Mouse (Mus musculus) cortical plate, adult 2 months (tissue): ENCODE measurements around the gene Rasgef1a. TPM values are rescaled to one million over a fixed set of nuclear protein-coding genes. Genes with fewer than 3 reads are reported as not detected.

ENCODE experiments used
- H3K27ac ChIP-seq: fragments of 200-500 bp; 2 replicates; pipeline ENCODE4 v1.5.1; 2012; ENCODE audit warnings: low read length, control low read depth, inconsistent platforms; ENCODE audit not compliant: insufficient read depth
- H3K4me1 ChIP-seq: fragments of 200-500 bp; 2 replicates; pipeline ENCODE4 v1.6.1; 2011; ENCODE audit warnings: low read length; ENCODE audit not compliant: control insufficient read depth, insufficient read depth
- H3K4me3 ChIP-seq: fragments of 200-500 bp; 2 replicates; pipeline ENCODE4 v1.5.1; 2011; ENCODE audit warnings: mild to moderate bottlenecking, low read length, control low read depth; ENCODE audit not compliant: insufficient read depth
- CTCF ChIP-seq: fragments of 200-500 bp; IDR thresholded peaks from 2 replicates; pipeline ENCODE4 v1.5.1; 2011; ENCODE audit warnings: mild to moderate bottlenecking, control low read depth, low read length; ENCODE audit not compliant: insufficient read depth; ENCODE audit errors: extremely low read depth
- POLR2A ChIP-seq: fragments of 200-500 bp; IDR thresholded peaks from 2 replicates; pipeline ENCODE4 v1.6.1; 2011; ENCODE audit warnings: mild to moderate bottlenecking, low read length, control low read depth; ENCODE audit not compliant: insufficient read depth; ENCODE audit errors: extremely low read depth
- polyA plus RNA-seq: library from polyadenylated mRNA; depleted of rRNA; stranded (reverse); fragments of >200 nt; gene quantifications from 2 replicates; pipeline ENCODE4 v1.2.3, GENCODE M21; 2012

The Rasgef1a gene
- polyA plus RNA-seq, 1 experiment, result 160 TPM

DNA sequence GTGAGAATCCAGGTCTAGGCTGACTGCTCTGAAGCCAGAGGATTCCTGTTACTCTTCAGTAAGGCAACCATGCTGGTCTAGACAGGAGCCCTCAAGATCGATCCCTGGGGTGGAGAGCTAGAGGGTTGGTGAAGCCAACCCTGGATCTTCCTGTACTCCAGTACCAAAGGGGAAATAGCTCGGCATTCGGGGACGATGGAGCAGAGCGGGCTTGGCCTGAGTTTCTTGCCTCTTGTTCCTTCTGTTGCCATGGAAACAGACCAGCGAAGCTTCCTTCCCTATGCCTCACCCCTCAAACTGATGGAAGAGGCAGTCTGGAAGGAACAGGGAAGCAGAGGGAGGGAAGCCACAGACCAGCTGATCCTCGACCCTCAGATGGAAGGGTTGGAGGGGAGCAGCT lies 8.3 kb downstream of the Rasgef1a start:
- no peak overlapping the region for H3K4me3 ChIP-seq
- peak overlapping the region; percentile 45 for H3K27ac ChIP-seq
- H3K4me1 ChIP-seq, result peaks cover 29% of the 10 kb centered on the region
- TF ChIP-seq POLR2A, result no peak
- no peak for TF ChIP-seq CTCF

DNA sequence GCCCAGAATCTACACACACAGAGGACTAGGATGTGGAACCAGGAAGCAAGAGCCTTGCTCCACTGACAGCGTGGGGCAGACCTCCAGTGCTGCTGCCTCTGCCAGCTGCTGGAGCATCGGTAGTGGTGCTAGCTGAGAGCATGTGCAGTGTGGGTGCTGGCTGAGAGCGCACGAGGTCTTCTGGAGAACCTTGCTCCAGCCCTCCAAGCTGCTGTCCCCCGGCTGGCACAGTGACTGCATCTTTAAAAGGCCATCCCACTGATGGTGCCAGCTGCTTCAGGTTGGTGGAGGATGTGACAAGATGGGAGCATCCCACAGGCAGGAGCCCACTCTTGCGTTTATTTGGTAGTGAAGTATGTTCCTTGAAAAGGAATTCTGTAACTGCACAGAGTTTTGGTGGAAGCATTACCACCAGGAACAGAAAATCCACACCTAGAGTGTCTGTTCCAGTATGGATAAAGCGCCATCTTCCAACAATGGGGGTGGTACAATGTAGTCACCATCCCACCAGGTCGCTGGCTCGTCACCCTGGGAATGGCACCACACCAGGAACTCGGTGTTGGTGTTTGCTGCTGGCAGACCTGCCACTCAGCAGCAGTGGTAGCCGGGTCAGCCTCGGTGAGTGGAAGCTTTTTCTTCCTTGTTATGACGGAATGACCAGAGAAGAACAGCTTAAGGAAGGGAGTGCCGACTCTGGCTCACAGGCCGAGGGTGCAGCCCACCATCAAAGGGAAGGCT lies 11.8 kb downstream of the Rasgef1a start:
- no peak overlapping the region for H3K4me3 ChIP-seq
- no peak for TF ChIP-seq POLR2A
- no peak for TF ChIP-seq CTCF
- H3K4me1 ChIP-seq, result peaks cover 14% of the 10 kb centered on the region
- peak overlapping the region; percentile 44; the same call in 1 of the 2 replicates for H3K27ac ChIP-seq

DNA sequence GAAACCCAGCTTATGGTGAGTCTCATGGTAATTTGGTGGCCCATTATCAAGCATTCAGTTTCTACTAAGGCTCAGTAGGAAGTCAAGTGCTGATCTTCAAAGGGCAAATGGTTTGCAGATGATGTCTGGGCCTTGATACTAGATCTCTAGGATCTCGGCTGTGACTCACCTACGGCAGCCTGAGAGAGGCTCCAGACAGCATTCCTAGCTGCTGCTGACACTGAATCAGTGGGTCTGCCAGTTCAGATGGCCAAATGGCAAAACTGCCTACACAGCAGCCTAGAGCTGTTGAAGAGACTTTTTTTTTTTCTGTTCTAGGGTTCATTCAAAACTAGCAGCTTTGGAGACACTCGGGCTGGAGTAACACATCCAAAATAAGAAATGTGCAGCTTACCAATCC lies 15.8 kb downstream of the Rasgef1a start:
- no peak for TF ChIP-seq POLR2A
- no peak for TF ChIP-seq CTCF
- H3K4me1 ChIP-seq, result peaks cover 6% of the 10 kb centered on the region
- no peak overlapping the region for H3K27ac ChIP-seq
- H3K4me3 ChIP-seq, result no peak overlapping the region

DNA sequence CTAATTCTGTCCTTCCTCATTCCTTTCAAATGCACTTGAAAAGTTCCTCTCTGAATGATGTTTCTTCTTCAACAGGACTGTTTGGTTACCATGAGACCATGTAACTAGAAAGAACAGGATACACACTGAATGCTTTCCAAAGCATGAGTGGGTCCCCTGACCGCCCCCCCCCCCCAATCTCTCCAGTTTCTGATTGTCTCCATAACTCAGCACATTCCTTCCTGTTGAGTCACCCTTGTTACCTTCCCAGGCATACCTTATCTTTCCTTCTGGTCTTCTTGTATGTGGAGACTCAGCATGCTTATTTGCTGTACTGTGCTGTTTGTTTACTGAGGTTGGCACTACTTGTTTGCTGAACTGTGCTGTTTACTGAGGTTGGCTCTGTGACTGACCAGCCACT lies 20.2 kb downstream of the Rasgef1a start:
- peaks cover 5% of the 10 kb centered on the region for H3K4me1 ChIP-seq
- no peak overlapping the region for H3K4me3 ChIP-seq
- TF ChIP-seq CTCF, result no peak
- TF ChIP-seq POLR2A, result no peak
- H3K27ac ChIP-seq, result no peak overlapping the region

DNA sequence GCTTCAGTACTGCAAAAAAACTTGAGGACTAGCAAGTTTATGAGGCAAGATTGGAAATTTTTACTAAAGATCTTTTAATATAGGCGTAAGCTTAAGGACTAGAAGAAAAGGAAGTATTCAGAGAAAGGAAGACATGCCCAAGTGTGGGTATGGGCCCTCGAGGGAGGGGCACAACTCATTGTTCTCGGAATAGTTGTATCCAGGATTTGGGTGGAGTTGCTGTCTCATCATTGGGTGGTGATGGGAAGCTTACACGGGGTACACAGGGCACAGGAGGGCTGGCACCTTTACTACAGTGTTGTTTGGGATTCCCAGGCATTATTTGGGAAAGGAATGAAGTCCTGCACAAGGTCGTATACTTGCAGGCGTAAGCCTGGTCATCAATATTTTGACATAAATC lies 24.4 kb downstream of the Rasgef1a start:
- H3K4me1 ChIP-seq, result 0 out of 2 replicates have a peak, but pooled peaks cover 3% of the 10 kb centered on the region
- no peak overlapping the region for H3K4me3 ChIP-seq
- H3K27ac ChIP-seq, result no peak overlapping the region
- no peak for TF ChIP-seq CTCF
- TF ChIP-seq POLR2A, result no peak

DNA sequence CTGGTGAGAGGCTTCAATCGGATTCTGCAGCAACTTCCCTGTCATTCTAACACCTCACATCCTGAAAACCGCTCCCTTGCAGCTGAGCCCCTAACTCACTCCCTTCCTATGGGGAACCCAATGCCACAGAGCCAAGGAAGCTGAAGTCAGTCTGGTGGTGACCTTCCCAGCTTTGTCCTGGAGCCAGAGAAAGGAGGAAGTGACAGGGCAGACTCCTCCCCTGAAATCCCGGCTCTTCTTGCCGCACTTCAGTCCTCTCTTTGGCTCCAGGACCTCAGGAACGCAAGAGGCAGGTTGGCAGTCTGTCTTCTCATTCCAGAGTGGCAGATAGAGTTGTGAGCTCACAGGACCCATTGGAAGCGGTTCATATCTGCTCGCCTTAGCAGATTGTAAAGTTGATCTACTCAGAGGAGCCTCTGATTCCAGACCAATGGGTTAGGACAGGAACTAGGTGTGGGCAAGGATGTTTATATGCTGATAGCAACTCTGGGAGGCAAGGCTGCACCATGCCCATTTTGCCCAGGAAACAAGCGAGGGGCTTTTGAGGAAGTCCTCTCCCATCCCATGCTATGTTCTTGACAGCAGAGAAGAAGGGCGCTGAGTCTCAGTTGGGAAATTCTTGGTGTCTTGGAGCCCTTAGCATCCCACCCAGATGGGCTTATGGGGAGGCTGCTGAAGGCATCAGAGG lies 25.0 kb downstream of the Rasgef1a start:
- H3K4me3 ChIP-seq, result no peak overlapping the region
- H3K27ac ChIP-seq, result no peak overlapping the region
- TF ChIP-seq POLR2A (no peak), CTCF (no peak)
- H3K4me1 ChIP-seq, result 0 out of 2 replicates have a peak, but pooled peaks cover 4% of the 10 kb centered on the region

DNA sequence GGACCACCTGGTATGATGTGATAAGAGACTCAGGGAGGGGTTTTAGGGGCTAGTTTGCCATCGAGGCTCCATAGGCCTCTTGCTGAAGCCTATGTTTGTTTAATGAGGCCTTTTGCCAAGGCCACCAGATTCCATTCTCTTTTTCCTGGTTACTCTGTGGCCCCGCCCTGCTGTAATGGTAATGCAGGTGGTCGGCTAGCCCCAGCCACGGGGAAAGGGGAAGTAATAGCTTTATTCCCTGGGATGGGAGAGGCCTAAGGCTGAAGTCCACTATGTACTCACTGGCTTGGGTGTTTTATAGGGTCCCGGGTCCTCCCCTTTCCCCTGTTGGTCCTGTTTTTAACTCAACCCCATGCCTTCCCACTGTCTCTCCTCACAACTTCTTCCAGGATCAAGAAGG lies 25.6 kb downstream of the Rasgef1a start:
- TF ChIP-seq POLR2A, result no peak
- TF ChIP-seq CTCF, result no peak
- Histone ChIP-seq H3K27ac (no peak overlapping the region), H3K4me1 (0 out of 2 replicates have a peak, but pooled peaks cover 4% of the 10 kb centered on the region), H3K4me3 (no peak overlapping the region)

DNA sequence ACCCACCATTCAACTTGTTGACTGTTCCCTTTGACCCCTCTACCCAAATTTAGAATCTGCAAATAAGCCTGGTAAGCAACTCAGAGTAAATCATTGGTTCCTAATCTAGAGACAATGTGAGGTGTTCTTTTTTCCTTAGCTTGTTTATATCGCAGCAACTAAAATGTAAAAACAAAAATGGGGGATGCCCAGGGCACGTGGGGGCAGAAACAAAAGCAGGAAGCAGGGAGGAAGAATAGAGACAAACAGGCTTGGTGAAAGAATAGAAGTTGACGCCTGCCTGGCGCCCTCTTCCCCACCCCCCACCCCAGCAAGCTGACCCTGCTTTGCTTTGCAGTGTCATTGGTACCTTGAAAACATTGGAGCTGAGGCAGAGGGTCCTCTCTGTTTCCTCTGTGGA lies 33.9 kb downstream of the Rasgef1a start:
- TF ChIP-seq POLR2A (no peak), CTCF (no peak)
- no peak overlapping the region for H3K4me3 ChIP-seq
- H3K27ac ChIP-seq, result peak overlapping the region; percentile 70
- peaks cover 24% of the 10 kb centered on the region for H3K4me1 ChIP-seq

DNA sequence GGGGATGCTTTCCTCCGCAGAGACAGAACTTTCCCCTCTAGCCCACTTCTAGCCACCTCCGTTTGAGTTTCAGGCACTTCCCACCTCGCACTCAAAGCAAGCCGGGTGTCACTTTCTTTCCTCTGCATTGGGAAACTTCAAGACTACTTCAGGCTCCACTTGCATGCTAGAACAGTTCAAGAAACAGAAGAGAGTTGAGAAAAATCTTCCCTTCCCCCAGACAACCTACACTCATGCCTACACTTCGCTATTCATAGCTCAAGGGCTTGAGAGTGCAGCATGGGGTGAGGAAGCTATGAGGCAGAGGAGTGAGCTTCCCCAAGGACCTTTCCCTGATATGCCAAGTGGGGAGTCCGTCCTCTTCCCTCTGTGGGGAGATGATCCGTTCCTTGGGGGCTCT lies 34.7 kb downstream of the Rasgef1a start:
- no peak overlapping the region for H3K27ac ChIP-seq
- TF ChIP-seq POLR2A, result no peak
- no peak for TF ChIP-seq CTCF

DNA sequence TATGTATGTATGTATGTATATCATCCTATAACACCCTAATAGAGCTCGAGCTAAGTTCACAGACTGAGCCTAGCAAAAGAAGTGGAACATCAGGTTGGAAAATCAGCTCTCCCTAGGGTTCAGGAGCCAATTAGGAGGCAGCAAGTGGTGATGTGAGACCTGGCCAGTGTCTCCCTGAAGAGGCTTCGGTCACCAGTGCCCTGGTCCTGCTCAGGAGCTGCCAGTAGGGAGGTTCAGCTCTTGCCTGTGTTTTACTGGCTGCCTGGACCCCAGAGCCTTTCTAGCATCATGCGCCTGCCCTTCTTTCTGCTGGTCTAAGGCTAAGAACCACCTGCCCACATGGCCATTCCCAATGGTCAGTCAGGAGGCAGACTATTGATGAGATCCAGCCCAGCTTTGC lies 35.3 kb downstream of the Rasgef1a start:
- Histone ChIP-seq H3K4me3 (no peak overlapping the region), H3K27ac (peak overlapping the region; percentile 16), H3K4me1 (peaks cover 31% of the 10 kb centered on the region)
- TF ChIP-seq POLR2A (no peak), CTCF (no peak)

More for the DNA sequence above, 34.7 kb downstream of the Rasgef1a start:
- no peak overlapping the region for H3K4me3 ChIP-seq
- peaks cover 25% of the 10 kb centered on the region for H3K4me1 ChIP-seq
